Mouse (Mus musculus) embryonic fibroblast, embryonic 13.5 days (primary cell): ENCODE results near the gene Atp6v1a.

Source experiments
- CTCF ChIP-seq: IDR thresholded peaks from 2 replicates; pipeline ENCODE4 v1.5.1; 2011; ENCODE audit warnings: mild to moderate bottlenecking, control low read depth, low read length, moderate library complexity, borderline replicate concordance; ENCODE audit not compliant: insufficient read depth
- POLR2A ChIP-seq: IDR thresholded peaks from 2 replicates; pipeline ENCODE4 v1.6.1; 2011; ENCODE audit warnings: low read depth, mild to moderate bottlenecking, control low read depth, low read length, moderate library complexity

- TF ChIP-seq POLR2A = no peak
- TF ChIP-seq CTCF = no peak
These were observed 34.3 kb downstream of the Atp6v1a start for GRCm38 (mm10) chr16:44105211-44105610.
